In the genomic region with DNA sequence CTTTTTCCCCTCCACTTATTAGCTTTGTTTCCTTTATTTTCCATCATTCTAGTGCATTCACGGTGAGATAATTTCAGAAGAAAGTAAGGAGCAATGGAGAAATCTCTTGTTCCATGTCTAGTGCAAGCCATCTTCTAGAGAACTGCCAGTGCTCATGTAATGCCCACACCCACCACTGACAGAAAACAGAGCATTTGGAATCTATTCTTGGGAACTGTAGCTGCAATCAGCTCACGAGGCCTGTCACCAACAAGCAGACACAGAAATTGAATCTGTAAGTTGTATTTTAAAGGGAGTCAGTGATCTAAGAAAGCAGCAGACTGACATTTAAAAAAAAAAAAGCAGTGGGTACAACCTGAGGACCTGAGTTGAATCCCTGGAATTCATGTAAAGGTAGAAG, we compare ENCODE assay signal across 20 mouse cellular contexts.
A peak's percentile ranks its signal among the peaks of the same experiment; 100 is the strongest.
DNase-seq lines count a peak whose midpoint lies in the region; ATAC-seq and TF ChIP-seq lines count a peak whose summit lies in the region.
"Had no signal": no experiment of that assay in that cellular context is flagged by ENCODE, and none has a peak within 500 bp of the region (broad histone marks: within the 10 kb centered on the region; RNA-seq: fewer than 3 reads in every experiment).

No protein-coding gene starts in this region.

- no peaks in the 10 kb centered on the region for H3K9me3 ChIP-seq in heart, embryonic 13.5 days
- H3K9me3 ChIP-seq: embryonic facial prominence, embryonic 10.5 days; limb, embryonic 12.5 days; neural tube, embryonic 15.5 days had no signal

- no peaks in the 10 kb centered on the region for H3K79me2 ChIP-seq in heart, adult 2 months (replicated peaks; ENCODE audit: control insufficient read depth, insufficient read depth, low read length)

- no peaks in the 10 kb centered on the region for H3K36me3 ChIP-seq in heart, adult 2 months (ENCODE audit: control insufficient read depth, insufficient read depth, low read length)
- no peaks in the 10 kb centered on the region for H3K36me3 ChIP-seq in heart, embryonic 13.5 days
- H3K36me3 ChIP-seq: embryonic facial prominence, embryonic 10.5 days; limb, embryonic 12.5 days; neural tube, embryonic 15.5 days had no signal

- WGBS in heart, adult 2 months = 37% methylated on average over 2 of the region's 2 CpGs
- WGBS in heart, embryonic 13.5 days = 24% methylated on average over 2 of the region's 2 CpGs

- peak in 1 of 2 experiments; percentile 14 for DNase-seq in heart, adult 2 months
- no peak for DNase-seq in heart, postnatal 25 days (ENCODE audit: low spot score)
- peak; percentile 82 for DNase-seq in brain, adult 2 months (ENCODE audit: low read depth, low spot score)
- peak; percentile 38 to 57 for DNase-seq in left cerebral cortex, adult 9 months (ENCODE audit: low spot score in 2 of 2)
- DNase-seq in ovary, postnatal 36 days (ENCODE audit: low spot score) = no peak
- no peak for DNase-seq in adrenal gland, postnatal 14 days
- DNase-seq in urinary bladder, adult 2 months (ENCODE audit: low spot score) = no peak
- DNase-seq: cerebellum, adult 11-12 months; cerebellum, postnatal 36 days; kidney, postnatal 14 days; retina, postnatal 1 day had no signal

- TF ChIP-seq EP300 in heart, adult 2 months (IDR thresholded peaks at IDR 0.05; ENCODE audit: insufficient read depth, low read depth, low read length) = 0 out of 2 replicates have a peak, but pooled peaks have one; percentile 34

- no peak overlapping the region for H3K4me2 ChIP-seq in heart, embryonic 13.5 days
- H3K4me2 ChIP-seq: hindbrain, embryonic 14.5 days; limb, embryonic 12.5 days; neural tube, embryonic 15.5 days had no signal

- TF ChIP-seq POLR2A in heart, adult 2 months (IDR thresholded peaks at IDR 0.05; ENCODE audit: insufficient read depth, low read depth, low read length) = no peak

- H3K27ac ChIP-seq in heart, adult 2 months = no peak overlapping the region; the same call in 1 of the 2 replicates
- H3K27ac ChIP-seq in heart, embryonic 13.5 days (replicated peaks) = peak overlapping the region; percentile 91
- H3K27ac ChIP-seq: embryonic facial prominence, embryonic 10.5 days; hindbrain, embryonic 14.5 days; limb, embryonic 12.5 days; liver, embryonic 14.5 days; neural tube, embryonic 15.5 days had no signal

- no peak overlapping the region for H3K4me3 ChIP-seq in heart, adult 2 months
- H3K4me3 ChIP-seq in heart, embryonic 13.5 days = no peak overlapping the region
- H3K4me3 ChIP-seq: embryonic facial prominence, embryonic 10.5 days; erythroblast, embryonic 14.5 days; limb, embryonic 12.5 days; neural tube, embryonic 15.5 days had no signal

- H3K9ac ChIP-seq in heart, adult 2 months (ENCODE audit: low read depth, low read length) = no peak overlapping the region
- H3K9ac ChIP-seq in heart, embryonic 13.5 days = no peak overlapping the region
- H3K9ac ChIP-seq: hindbrain, embryonic 14.5 days; limb, embryonic 12.5 days; liver, embryonic 14.5 days; neural tube, embryonic 15.5 days had no signal

- ATAC-seq in heart, embryonic 13.5 days (ENCODE audit: extremely low read depth, insufficient number of reproducible peaks, low FRiP score, low TSS enrichment) = no peak
- ATAC-seq: intestine, postnatal 0 days; lung, postnatal 0 days had no signal

- intact Hi-C loops in heart, adult 2 months (cut with DNase I) = loop anchor here (2.0 kb wide), 1 partner anchor 15 kb away; no protein-coding TSS in a partner anchor
- intact Hi-C loops in heart, postnatal 25 days (cut with DNase I) = no loop called here

- peak; percentile 36 for TF ChIP-seq CTCF in heart, adult 2 months (IDR thresholded peaks at IDR 0.05)

- no peaks in the 10 kb centered on the region for H3K27me3 ChIP-seq in heart, adult 2 months (ENCODE audit: control insufficient read depth, insufficient read depth, low read length)
- H3K27me3 ChIP-seq in heart, embryonic 13.5 days (replicated peaks) = no peaks in the 10 kb centered on the region
- H3K27me3 ChIP-seq: limb, embryonic 12.5 days; neural tube, embryonic 15.5 days had no signal

- H3K4me1 ChIP-seq in heart, adult 2 months (ENCODE audit: control insufficient read depth, insufficient read depth, low read length) = no peaks in the 10 kb centered on the region; the same call in 1 of the 2 replicates
- H3K4me1 ChIP-seq in heart, embryonic 13.5 days = peaks cover 38% of the 10 kb centered on the region
- H3K4me1 ChIP-seq: embryonic facial prominence, embryonic 10.5 days; limb, embryonic 12.5 days; neural tube, embryonic 15.5 days had no signal

Comparison
In these comparisons a context has a peak if more than half of its experiments do, and no peak if none do; other contexts are left out.
1. DNase-seq: peak in brain, adult 2 months (single experiment) and left cerebral cortex, adult 9 months (2 of 2); none in heart, postnatal 25 days (single experiment), ovary, postnatal 36 days (single experiment), adrenal gland, postnatal 14 days (single experiment) and urinary bladder, adult 2 months (single experiment).